Mouse (Mus musculus): Measurements from ENCODE around the gene Dmac2. TPM values are rescaled to one million over a fixed set of nuclear protein-coding genes. Genes with fewer than 3 reads are reported as not detected.

Dmac2 gene
- polyA plus RNA-seq, 1 experiment from 2014 or later = 25.4 TPM

- 80% methylated on average over 10 of the region's 10 CpGs for WGBS
- no peaks in the 10 kb centered on the region for H3K27me3 ChIP-seq (ENCODE audit: control insufficient read depth, insufficient read depth, low read length)
- no peak for TF ChIP-seq EP300 (optimal IDR thresholded peaks at IDR 0.05)
- no peak for TF ChIP-seq CTCF (IDR thresholded peaks at IDR 0.05; ENCODE audit: low read depth)
- no peak for ATAC-seq (ENCODE audit: low FRiP score, low TSS enrichment)
- H3K4me2 ChIP-seq (replicated peaks; ENCODE audit: low read depth) = no peak overlapping the region
- H3K4me3 ChIP-seq (ENCODE audit: low read depth, low read length) = no peak overlapping the region
- DNase-seq (ENCODE audit: low spot score) = no peak
- no peaks in the 10 kb centered on the region; the same call in 1 of the 2 replicates for H3K4me1 ChIP-seq (replicated peaks; ENCODE audit: control insufficient read depth, insufficient read depth)
- H3K27ac ChIP-seq (replicated peaks) = no peak overlapping the region
- H3K9me3 ChIP-seq (ENCODE audit: control insufficient read depth, low read length) = no peaks in the 10 kb centered on the region
- H3K9ac ChIP-seq (ENCODE audit: low read length) = no peak overlapping the region
- no peaks in the 10 kb centered on the region for H3K36me3 ChIP-seq (ENCODE audit: control insufficient read depth, insufficient read depth, low read length)
Measured at GRCm38 (mm10) chr7:25579441-25579840, 39.8 kb upstream of the Dmac2 start.

- no peaks in the 10 kb centered on the region for H3K36me3 ChIP-seq (ENCODE audit: control insufficient read depth, insufficient read depth, low read length)
- H3K9me3 ChIP-seq (ENCODE audit: control insufficient read depth, low read length) = no peaks in the 10 kb centered on the region
- no peak overlapping the region for H3K27ac ChIP-seq (replicated peaks)
- DNase-seq (ENCODE audit: low spot score) = no peak
- no peaks in the 10 kb centered on the region for H3K4me1 ChIP-seq (replicated peaks; ENCODE audit: control insufficient read depth, insufficient read depth)
- H3K27me3 ChIP-seq (ENCODE audit: control insufficient read depth, insufficient read depth, low read length) = no peaks in the 10 kb centered on the region
- TF ChIP-seq CTCF (IDR thresholded peaks at IDR 0.05; ENCODE audit: low read depth) (no peak), EP300 (optimal IDR thresholded peaks at IDR 0.05) (no peak)
- no peak overlapping the region for H3K9ac ChIP-seq (ENCODE audit: low read length)
- H3K4me2 ChIP-seq (replicated peaks; ENCODE audit: low read depth) = no peak overlapping the region
- no peak overlapping the region for H3K4me3 ChIP-seq (ENCODE audit: low read depth, low read length)
- 85% methylated on average over 15 of the region's 15 CpGs for WGBS
- ATAC-seq (ENCODE audit: low FRiP score, low TSS enrichment) = no peak
Measured at GRCm38 (mm10) chr7:25582301-25582810, 36.9 kb upstream of the Dmac2 start.

GRCm38 (mm10) chr7:25584651-25585050, 34.6 kb upstream of the Dmac2 start:
- H3K36me3 ChIP-seq (ENCODE audit: control insufficient read depth, insufficient read depth, low read length) = no peaks in the 10 kb centered on the region
- no peak overlapping the region for H3K9ac ChIP-seq (ENCODE audit: low read length)
- H3K9me3 ChIP-seq (ENCODE audit: control insufficient read depth, low read length) = no peaks in the 10 kb centered on the region
- H3K4me3 ChIP-seq (ENCODE audit: low read depth, low read length) = no peak overlapping the region
- WGBS = 87% methylated on average over 5 of the region's 5 CpGs
- no peaks in the 10 kb centered on the region for H3K27me3 ChIP-seq (ENCODE audit: control insufficient read depth, insufficient read depth, low read length)
- H3K27ac ChIP-seq (replicated peaks) = no peak overlapping the region
- TF ChIP-seq EP300 (optimal IDR thresholded peaks at IDR 0.05) = no peak
- no peak for TF ChIP-seq CTCF (IDR thresholded peaks at IDR 0.05; ENCODE audit: low read depth)
- DNase-seq (ENCODE audit: low spot score) (no peak), ATAC-seq (ENCODE audit: low FRiP score, low TSS enrichment) (no peak)
- no peak overlapping the region for H3K4me2 ChIP-seq (replicated peaks; ENCODE audit: low read depth)
- H3K4me1 ChIP-seq (replicated peaks; ENCODE audit: control insufficient read depth, insufficient read depth) = no peaks in the 10 kb centered on the region

GRCm38 (mm10) chr7:25585351-25586204, 33.6 kb upstream of the Dmac2 start:
- DNase-seq (ENCODE audit: low spot score) (no peak), ATAC-seq (ENCODE audit: low FRiP score, low TSS enrichment) (no peak)
- Histone ChIP-seq H3K36me3 (ENCODE audit: control insufficient read depth, insufficient read depth, low read length) (no peaks in the 10 kb centered on the region), H3K4me1 (replicated peaks; ENCODE audit: control insufficient read depth, insufficient read depth) (no peaks in the 10 kb centered on the region), H3K27ac (replicated peaks) (no peak overlapping the region), H3K4me3 (ENCODE audit: low read depth, low read length) (no peak overlapping the region), H3K9me3 (ENCODE audit: control insufficient read depth, low read length) (no peaks in the 10 kb centered on the region), H3K4me2 (replicated peaks; ENCODE audit: low read depth) (no peak overlapping the region), H3K27me3 (ENCODE audit: control insufficient read depth, insufficient read depth, low read length) (no peaks in the 10 kb centered on the region), H3K9ac (ENCODE audit: low read length) (no peak overlapping the region)
- 81% methylated on average over 9 of the region's 9 CpGs for WGBS
- TF ChIP-seq EP300 (optimal IDR thresholded peaks at IDR 0.05) (no peak), CTCF (IDR thresholded peaks at IDR 0.05; ENCODE audit: low read depth) (no peak)

GRCm38 (mm10) chr7:25591226-25591625, 28.0 kb upstream of the Dmac2 start:
- Histone ChIP-seq H3K36me3 (ENCODE audit: control insufficient read depth, insufficient read depth, low read length) (no peaks in the 10 kb centered on the region), H3K4me3 (ENCODE audit: low read depth, low read length) (no peak overlapping the region), H3K9ac (ENCODE audit: low read length) (no peak overlapping the region), H3K27me3 (ENCODE audit: control insufficient read depth, insufficient read depth, low read length) (no peaks in the 10 kb centered on the region), H3K4me1 (replicated peaks; ENCODE audit: control insufficient read depth, insufficient read depth) (no peaks in the 10 kb centered on the region), H3K4me2 (replicated peaks; ENCODE audit: low read depth) (no peak overlapping the region), H3K27ac (replicated peaks) (no peak overlapping the region), H3K9me3 (ENCODE audit: control insufficient read depth, low read length) (no peaks in the 10 kb centered on the region)
- 83% methylated on average over 2 of the region's 2 CpGs for WGBS
- no peak for TF ChIP-seq EP300 (optimal IDR thresholded peaks at IDR 0.05)
- TF ChIP-seq CTCF (IDR thresholded peaks at IDR 0.05; ENCODE audit: low read depth) = no peak
- no peak for DNase-seq (ENCODE audit: low spot score)
- ATAC-seq (ENCODE audit: low FRiP score, low TSS enrichment) = no peak

GRCm38 (mm10) chr7:25593859-25594258, 25.4 kb upstream of the Dmac2 start:
- ATAC-seq (ENCODE audit: low FRiP score, low TSS enrichment) (no peak), DNase-seq (ENCODE audit: low spot score) (no peak)
- H3K36me3 ChIP-seq (ENCODE audit: control insufficient read depth, insufficient read depth, low read length) = no peaks in the 10 kb centered on the region
- H3K4me2 ChIP-seq (replicated peaks; ENCODE audit: low read depth) = no peak overlapping the region
- H3K4me3 ChIP-seq (ENCODE audit: low read depth, low read length) = no peak overlapping the region
- H3K4me1 ChIP-seq (replicated peaks; ENCODE audit: control insufficient read depth, insufficient read depth) = no peaks in the 10 kb centered on the region
- no peak overlapping the region for H3K27ac ChIP-seq (replicated peaks)
- no peaks in the 10 kb centered on the region for H3K27me3 ChIP-seq (ENCODE audit: control insufficient read depth, insufficient read depth, low read length)
- H3K9me3 ChIP-seq (ENCODE audit: control insufficient read depth, low read length) = no peaks in the 10 kb centered on the region
- no peak overlapping the region for H3K9ac ChIP-seq (ENCODE audit: low read length)
- TF ChIP-seq EP300 (optimal IDR thresholded peaks at IDR 0.05) = no peak
- WGBS = 66% methylated on average over 3 of the region's 3 CpGs
